ENCODE assay signal across 15 mouse cellular contexts in the genomic region with DNA sequence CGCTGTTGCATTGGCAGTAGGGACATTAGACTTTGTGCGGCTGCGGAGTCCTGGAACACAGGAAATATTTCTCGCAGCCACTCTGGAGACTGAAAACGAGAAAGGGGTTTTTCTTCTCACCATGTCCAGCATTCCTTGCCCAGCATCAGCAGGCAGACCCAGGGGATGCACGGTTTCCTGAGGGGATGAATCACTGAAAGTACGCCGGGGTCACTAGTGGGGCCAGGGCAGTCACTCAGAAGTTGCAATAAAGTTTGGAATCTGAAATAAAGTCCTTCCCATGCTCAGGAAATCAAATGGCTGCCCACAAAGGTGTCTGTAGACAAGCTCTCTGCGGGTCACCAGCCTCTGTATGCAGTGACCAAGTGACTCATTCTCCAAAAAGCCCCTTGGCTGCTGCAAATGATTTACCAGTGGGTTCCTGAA.
DNase-seq lines count a peak whose midpoint lies in the region; ATAC-seq and TF ChIP-seq lines count a peak whose summit lies in the region.
"Had no signal": no experiment of that assay in that cellular context is flagged by ENCODE, and none has a peak within 500 bp of the region (broad histone marks: within the 10 kb centered on the region; RNA-seq: fewer than 3 reads in every experiment).

No protein-coding gene starts in this region.

- TF ChIP-seq CTCF in lung, embryonic 14.5 days (IDR thresholded peaks at IDR 0.05; ENCODE audit: low read depth): no peak
- TF ChIP-seq CTCF in kidney, postnatal 0 days (IDR thresholded peaks at IDR 0.05; ENCODE audit: low read depth): no peak

- H3K9me3 ChIP-seq in lung, embryonic 14.5 days (ENCODE audit: low read depth, low read length): no peaks in the 10 kb centered on the region
- no peaks in the 10 kb centered on the region for H3K9me3 ChIP-seq in embryonic facial prominence, embryonic 12.5 days
- no peaks in the 10 kb centered on the region for H3K9me3 ChIP-seq in kidney, postnatal 0 days (replicated peaks; ENCODE audit: low read length)
- H3K9me3 ChIP-seq: intestine, embryonic 15.5 days; neural tube, embryonic 15.5 days had no signal

- intact Hi-C loops in left cerebral cortex, postnatal 4 days (cut with DNase I): no loop called here

- no peak overlapping the region for H3K9ac ChIP-seq in lung, embryonic 14.5 days
- no peak overlapping the region for H3K9ac ChIP-seq in embryonic facial prominence, embryonic 12.5 days
- H3K9ac ChIP-seq in kidney, postnatal 0 days (ENCODE audit: low read depth, low read length): no peak overlapping the region
- H3K9ac ChIP-seq: intestine, embryonic 15.5 days; liver, postnatal 0 days; neural tube, embryonic 15.5 days had no signal

- DNase-seq in lung, embryonic 14.5 days: peak; percentile 15
- no peak for DNase-seq in lung, postnatal 10 days
- DNase-seq in kidney, postnatal 0 days (ENCODE audit: low spot score): peak; percentile 32
- peak; percentile 31 for DNase-seq in yolk sac, embryonic 10.5 days (ENCODE audit: low spot score)
- DNase-seq in ovary, adult 18-20 months (ENCODE audit: low spot score): no peak
- DNase-seq in left cerebral cortex, postnatal 4 days: no peak
- DNase-seq: cerebellum, adult 11-12 months; layer of hippocampus, adult 9-11 months; liver, postnatal 0 days had no signal

- H3K4me2 ChIP-seq in lung, embryonic 14.5 days: no peak overlapping the region
- H3K4me2 ChIP-seq in embryonic facial prominence, embryonic 12.5 days (replicated peaks): no peak overlapping the region
- peak overlapping the region; percentile 6; the same call in 1 of the 2 replicates for H3K4me2 ChIP-seq in kidney, postnatal 0 days (ENCODE audit: low read length)
- H3K4me2 ChIP-seq: intestine, embryonic 15.5 days; neural tube, embryonic 15.5 days had no signal

- H3K27ac ChIP-seq in lung, embryonic 14.5 days (ENCODE audit: low read depth): peak overlapping the region; percentile 28; the same call in 1 of the 2 replicates
- H3K27ac ChIP-seq in embryonic facial prominence, embryonic 12.5 days: peak overlapping the region; percentile 43; the same call in 1 of the 2 replicates
- H3K27ac ChIP-seq in kidney, postnatal 0 days: peak overlapping the region; percentile 55
- H3K27ac ChIP-seq: intestine, embryonic 15.5 days; neural tube, embryonic 15.5 days had no signal

- no peaks in the 10 kb centered on the region for H3K36me3 ChIP-seq in lung, embryonic 14.5 days (ENCODE audit: insufficient read depth)
- H3K36me3 ChIP-seq in embryonic facial prominence, embryonic 12.5 days: no peaks in the 10 kb centered on the region
- H3K36me3 ChIP-seq in kidney, postnatal 0 days (ENCODE audit: insufficient read depth, low read length): no peaks in the 10 kb centered on the region
- H3K36me3 ChIP-seq: intestine, embryonic 15.5 days; neural tube, embryonic 15.5 days had no signal

- no peaks in the 10 kb centered on the region for H3K27me3 ChIP-seq in lung, embryonic 14.5 days (ENCODE audit: insufficient read depth, low read length)
- no peaks in the 10 kb centered on the region for H3K27me3 ChIP-seq in embryonic facial prominence, embryonic 12.5 days
- H3K27me3 ChIP-seq in kidney, postnatal 0 days (ENCODE audit: insufficient read depth, low read length): no peaks in the 10 kb centered on the region
- H3K27me3 ChIP-seq: intestine, embryonic 15.5 days; neural tube, embryonic 15.5 days had no signal

- no peak for ATAC-seq in lung, embryonic 14.5 days (ENCODE audit: insufficient read depth)
- ATAC-seq in embryonic facial prominence, embryonic 12.5 days (ENCODE audit: insufficient number of reproducible peaks, insufficient read depth, low FRiP score, low TSS enrichment): no peak
- ATAC-seq in kidney, postnatal 0 days (replicated peaks; ENCODE audit: low FRiP score, low read depth): peak; percentile 69; the same call in 1 of the 2 replicates
- ATAC-seq: activated CD4-positive, CD25-positive, alpha-beta regulatory T cell, adult 4 months; CD4-positive, CD25-positive, alpha-beta regulatory T cell, adult 4 months; forebrain, embryonic 14.5 days; intestine, embryonic 15.5 days; liver, postnatal 0 days had no signal

- 57% methylated on average over 9 of the region's 9 CpGs for WGBS in lung, embryonic 14.5 days
- WGBS in embryonic facial prominence, embryonic 12.5 days: 44% methylated on average over 9 of the region's 9 CpGs
- WGBS in kidney, postnatal 0 days: 32% methylated on average over 9 of the region's 9 CpGs

- H3K4me1 ChIP-seq in lung, embryonic 14.5 days (ENCODE audit: insufficient read depth): no peaks in the 10 kb centered on the region
- peaks cover 12% of the 10 kb centered on the region; the same call in 1 of the 2 replicates for H3K4me1 ChIP-seq in embryonic facial prominence, embryonic 12.5 days
- no peaks in the 10 kb centered on the region for H3K4me1 ChIP-seq in kidney, postnatal 0 days (replicated peaks; ENCODE audit: insufficient read depth, low read length)
- H3K4me1 ChIP-seq: intestine, embryonic 15.5 days; neural tube, embryonic 15.5 days had no signal

- H3K4me3 ChIP-seq in lung, embryonic 14.5 days (ENCODE audit: low read depth, low read length): no peak overlapping the region
- H3K4me3 ChIP-seq in embryonic facial prominence, embryonic 12.5 days: no peak overlapping the region
- H3K4me3 ChIP-seq in kidney, postnatal 0 days (replicated peaks; ENCODE audit: low read depth, low read length): no peak overlapping the region
- H3K4me3 ChIP-seq: intestine, embryonic 15.5 days; neural tube, embryonic 15.5 days had no signal

Comparison
In these comparisons a context has a peak if more than half of its experiments do, and no peak if none do; other contexts are left out.
1. DNase-seq: peak in lung, embryonic 14.5 days (single experiment), kidney, postnatal 0 days (single experiment) and yolk sac, embryonic 10.5 days (single experiment); none in lung, postnatal 10 days (single experiment), ovary, adult 18-20 months (single experiment) and left cerebral cortex, postnatal 4 days (single experiment).
2. Peak in every context shown above with its lines, with median percentiles within 50 percentile points of each other: H3K27ac ChIP-seq.